Mouse (Mus musculus) G1E-ER4 (cell line): ENCODE measurements around the gene Zfp935. TPM values are rescaled to one million over a fixed set of nuclear protein-coding genes. Genes with fewer than 3 reads are reported as not detected.
"Not testable (repeated sequence)": the region's sequence is repeated elsewhere in the genome, so short reads cannot be mapped to it uniquely, and the experiment has no call there.

Source experiments
- GATA1 ChIP-seq: IDR thresholded peaks from one replicate; pipeline ENCODE4 v1.8.0; 2012; ENCODE audit warnings: low read length, inconsistent platforms
- polyA plus RNA-seq: library from polyadenylated mRNA; stranded (reverse); fragments of >175 nt; gene quantifications from 2 replicates; pipeline ENCODE4 v1.2.3, GENCODE M21; 2012

Zfp935 gene
- 0.10 and 0.17 TPM in 2 replicates for polyA plus RNA-seq

- TF ChIP-seq GATA1, result not testable (repeated sequence)
Observed at GRCm38 (mm10) chr13:62558189-62559110, at the start of gene Zfp935. TSS of gene Zfp935 (minus strand) at chr13:62558511.

- not testable (repeated sequence) for TF ChIP-seq GATA1
Observed at GRCm38 (mm10) chr13:62571099-62571498, 12.8 kb upstream of the Zfp935 start, which contains the start of gene Zfp934. TSS of gene Zfp934 (minus strand) at chr13:62571199.

GRCm38 (mm10) chr13:62466424-62467334 lies 91.6 kb downstream of the Zfp935 start, which contains the start of gene Gm49359:
TSS of gene Gm49359 (minus strand) at chr13:62466832.
- not testable (repeated sequence) for TF ChIP-seq GATA1

Other genes starting within 250 kb of the Zfp935 start
- 0.14 and 0.18 TPM in 2 replicates for gene Gm3604, start 175.3 kb downstream of the Zfp935 start, polyA plus RNA-seq
- gene Gm49359, start 91.7 kb downstream of the Zfp935 start, polyA plus RNA-seq, result 0.38 and 0.43 TPM in 2 replicates
- gene Zfp934, start 12.7 kb upstream of the Zfp935 start, polyA plus RNA-seq, result 0.16 and 0.29 TPM in 2 replicates
- not detected in 2 replicates for gene 6720489N17Rik, start 65.7 kb upstream of the Zfp935 start, polyA plus RNA-seq
- not detected in 2 replicates for gene Platr25, start 202.2 kb upstream of the Zfp935 start, polyA plus RNA-seq
- gene Gm5141, start 227.3 kb upstream of the Zfp935 start, polyA plus RNA-seq, result not detected in 2 replicates